Mouse (Mus musculus) intestine, postnatal 0 days (tissue): Measurements from ENCODE around the gene Olfr73. TPM values are rescaled to one million over a fixed set of nuclear protein-coding genes. Genes with fewer than 3 reads are reported as not detected.

Source experiments
- ATAC-seq: fragments of 200-750 bp; cut with Nextera tagmentation; 2 replicates; pipeline ENCODE4 v1.8.0; 2017; ENCODE audit warnings: mild to moderate bottlenecking, moderate TSS enrichment, moderate library complexity
- H3K27ac ChIP-seq: fragments of 300-500 bp; sonication (generic); 2 replicates; pipeline ENCODE4 v1.5.1; 2014; ENCODE audit warnings: mild to moderate bottlenecking, low read depth, low read length, moderate library complexity
- H3K27me3 ChIP-seq: fragments of 300-500 bp; sonication (generic); replicated peaks from 2 replicates; pipeline ENCODE4 v1.6.1; 2014; ENCODE audit warnings: low read length, mixed read lengths; ENCODE audit not compliant: control insufficient read depth, insufficient read depth
- H3K36me3 ChIP-seq: fragments of 300-500 bp; sonication (generic); 2 replicates; pipeline ENCODE4 v1.6.1; 2014; ENCODE audit warnings: mild to moderate bottlenecking, moderate library complexity; ENCODE audit not compliant: control insufficient read depth, insufficient read depth
- H3K4me1 ChIP-seq: fragments of 300-500 bp; sonication (generic); replicated peaks from 2 replicates; pipeline ENCODE4 v1.6.1; 2014; ENCODE audit warnings: antibody characterized with exemption, low read length, mixed read lengths; ENCODE audit not compliant: control insufficient read depth, insufficient read depth
- H3K4me2 ChIP-seq: fragments of 300-500 bp; sonication (generic); replicated peaks from 2 replicates; pipeline ENCODE4 v1.6.1; 2014; ENCODE audit warnings: low read depth, mild to moderate bottlenecking, moderate library complexity
- H3K4me3 ChIP-seq: fragments of 300-500 bp; sonication (generic); 2 replicates; pipeline ENCODE4 v1.5.1; 2014; ENCODE audit warnings: low read depth, low read length
- H3K9ac ChIP-seq: fragments of 300-500 bp; sonication (generic); 2 replicates; pipeline ENCODE4 v1.6.1; 2014; ENCODE audit warnings: mild to moderate bottlenecking, low read depth, low read length
- H3K9me3 ChIP-seq: fragments of 300-500 bp; sonication (generic); 2 replicates; pipeline ENCODE4 v1.6.1; 2016; ENCODE audit warnings: mixed run types; ENCODE audit not compliant: control insufficient read depth
- CTCF ChIP-seq: sonication (generic); IDR thresholded peaks from 2 replicates; pipeline ENCODE4 v1.5.1; 2016; ENCODE audit warnings: low read depth, mild to moderate bottlenecking, control low read depth, antibody characterized with exemption, moderate library complexity
- polyA plus RNA-seq: library from polyadenylated mRNA; unstranded; fragments of >200 nt; fragmentation: Nextera tagmentation; extraction: Ambion mirVana; gene quantifications from 2 replicates; pipeline ENCODE4 v1.2.1, GENCODE M21; 2015

The Olfr73 gene
- polyA plus RNA-seq, 1 experiment from 2014 or later, result not detected

- H3K27ac ChIP-seq, result no peak within 1 kb of the TSS
- no peak within 1 kb of the TSS for H3K4me3 ChIP-seq
- no peaks in the 10 kb centered on the region for H3K27me3 ChIP-seq
- H3K9ac ChIP-seq, result no peak within 1 kb of the TSS
- no peak within 1 kb of the TSS for H3K4me2 ChIP-seq
- no peaks in the 10 kb centered on the region for H3K9me3 ChIP-seq
- ATAC-seq, result no peak
- no peaks in the 10 kb centered on the region for H3K4me1 ChIP-seq
- H3K36me3 ChIP-seq, result no peaks in the 10 kb centered on the region
- no peak for TF ChIP-seq CTCF
Measured at GRCm38 (mm10) chr2:87989813-87990212, 47.7 kb downstream of the Olfr73 start, which contains the start of gene Olfr1158. Gene Olfr1158 (plus strand): TSS chr2:87990113.

Other genes starting within 250 kb of the Olfr73 start
- not detected in 2 replicates for gene Olfr1143, start 237.1 kb downstream of the Olfr73 start, polyA plus RNA-seq
- gene Olfr1145, start 227.9 kb downstream of the Olfr73 start, polyA plus RNA-seq, result not detected in 2 replicates
- not detected in 2 replicates for gene Olfr1148, start 207.2 kb downstream of the Olfr73 start, polyA plus RNA-seq
- not detected in 2 replicates for gene Olfr1150-ps1, start 193.7 kb downstream of the Olfr73 start, polyA plus RNA-seq
- not detected in 2 replicates for gene Olfr1151, start 181.8 kb downstream of the Olfr73 start, polyA plus RNA-seq
- gene Olfr1152, start 171.2 kb downstream of the Olfr73 start, polyA plus RNA-seq, result not detected in 2 replicates
- gene Olfr1153, start 142.7 kb downstream of the Olfr73 start, polyA plus RNA-seq, result not detected in 2 replicates
- gene Olfr1154, start 132.5 kb downstream of the Olfr73 start, polyA plus RNA-seq, result not detected in 2 replicates
- gene Olfr1155, start 92.6 kb downstream of the Olfr73 start, polyA plus RNA-seq, result not detected in 2 replicates
- gene Olfr1156, start 84.6 kb downstream of the Olfr73 start, polyA plus RNA-seq, result not detected in 2 replicates
- not detected in 2 replicates for gene Olfr1157, start 69.4 kb downstream of the Olfr73 start, polyA plus RNA-seq
- gene Olfr74, start 63.0 kb downstream of the Olfr73 start, polyA plus RNA-seq, result not detected in 2 replicates
- not detected in 2 replicates for gene Olfr1158, start 47.6 kb downstream of the Olfr73 start, polyA plus RNA-seq
- not detected in 2 replicates for gene Olfr1160, start 29.4 kb downstream of the Olfr73 start, polyA plus RNA-seq
- not detected in 2 replicates for gene Olfr1161, start 14.9 kb downstream of the Olfr73 start, polyA plus RNA-seq
- not detected in 2 replicates for gene Olfr1162, start 13.4 kb upstream of the Olfr73 start, polyA plus RNA-seq
- gene Olfr1163, start 34.1 kb upstream of the Olfr73 start, polyA plus RNA-seq, result not detected in 2 replicates
- gene Olfr1164, start 56.3 kb upstream of the Olfr73 start, polyA plus RNA-seq, result not detected in 2 replicates
- not detected in 2 replicates for gene Olfr1166, start 90.6 kb upstream of the Olfr73 start, polyA plus RNA-seq
- gene Olfr1167, start 117.5 kb upstream of the Olfr73 start, polyA plus RNA-seq, result not detected in 2 replicates
- gene Olfr1168, start 144.2 kb upstream of the Olfr73 start, polyA plus RNA-seq, result not detected in 2 replicates
- gene Olfr1170, start 190.6 kb upstream of the Olfr73 start, polyA plus RNA-seq, result not detected in 2 replicates
- gene Olfr1173, start 242.2 kb upstream of the Olfr73 start, polyA plus RNA-seq, result 0.03 TPM in 1 of 2 replicates, not detected in the other